Mouse (Mus musculus): ENCODE results near the gene Gm49661.
A peak's percentile ranks its signal among the peaks of the same experiment; 100 is the strongest.

The Gm49661 gene

DNA sequence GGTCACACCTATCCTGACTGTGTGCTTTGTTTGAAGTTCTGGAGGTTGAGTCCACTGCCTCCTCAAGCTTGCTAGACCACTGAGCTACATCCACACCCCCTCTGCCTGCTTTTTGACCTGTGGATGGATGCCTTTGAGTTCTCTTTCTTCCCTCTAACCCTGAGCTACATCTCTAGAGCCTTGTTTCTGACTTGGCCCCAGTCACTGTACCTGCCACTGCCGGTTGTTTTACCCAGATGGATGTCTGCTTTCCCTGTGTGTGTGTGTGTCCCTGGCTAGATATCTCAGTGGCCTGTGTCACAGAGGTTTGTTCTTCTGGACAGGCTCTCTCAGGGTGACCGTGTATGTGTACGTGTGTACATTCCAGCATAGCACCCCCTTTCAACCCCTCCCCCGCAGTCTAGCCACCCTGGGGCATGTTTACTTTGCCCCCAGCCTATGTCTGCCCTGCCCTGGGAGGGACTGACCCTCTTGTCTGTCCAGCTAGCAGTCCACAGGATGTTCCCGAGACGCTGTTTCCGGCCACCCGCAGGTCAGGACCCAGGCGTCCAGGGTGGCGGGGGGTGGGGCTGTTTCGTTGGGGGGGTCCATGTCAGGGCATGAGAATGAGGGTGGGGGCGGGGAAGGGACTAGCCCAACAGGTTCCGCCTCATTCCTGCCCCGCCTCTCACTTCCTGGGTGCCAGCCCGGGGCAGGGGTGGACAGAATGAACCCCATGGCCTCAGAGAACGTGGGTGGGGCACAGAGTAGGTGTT lies 15.2 kb upstream of the Gm49661 start:
- DNase-seq (ENCODE audit: low read depth, low spot score), result no peak

DNA sequence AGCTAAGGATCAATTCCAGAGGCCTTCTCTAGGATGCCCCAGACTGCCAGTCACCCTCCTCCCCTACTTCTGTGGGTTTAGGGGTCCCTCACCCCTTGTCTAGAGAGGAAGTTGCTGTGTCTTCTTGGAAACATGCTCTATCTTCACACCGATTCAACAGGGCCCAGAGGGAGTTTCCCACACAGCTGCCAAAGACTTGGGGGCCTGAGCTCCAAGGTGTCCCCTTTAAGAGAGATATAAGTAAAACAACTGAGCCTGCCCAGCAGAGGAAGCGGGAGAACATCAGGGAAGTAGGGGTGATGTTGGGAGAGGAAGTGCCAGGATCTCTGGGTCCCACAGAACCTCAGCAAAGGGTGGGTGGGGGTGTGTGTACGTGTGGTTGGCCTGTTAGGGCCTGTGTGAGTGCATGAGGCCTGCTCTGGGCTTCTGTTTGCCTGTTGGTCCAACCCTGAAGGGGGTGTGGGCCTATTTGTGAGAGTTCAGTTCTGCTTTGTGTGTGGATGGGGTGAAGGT lies 13.3 kb upstream of the Gm49661 start:
- DNase-seq (ENCODE audit: low read depth, low spot score), result no peak

DNA sequence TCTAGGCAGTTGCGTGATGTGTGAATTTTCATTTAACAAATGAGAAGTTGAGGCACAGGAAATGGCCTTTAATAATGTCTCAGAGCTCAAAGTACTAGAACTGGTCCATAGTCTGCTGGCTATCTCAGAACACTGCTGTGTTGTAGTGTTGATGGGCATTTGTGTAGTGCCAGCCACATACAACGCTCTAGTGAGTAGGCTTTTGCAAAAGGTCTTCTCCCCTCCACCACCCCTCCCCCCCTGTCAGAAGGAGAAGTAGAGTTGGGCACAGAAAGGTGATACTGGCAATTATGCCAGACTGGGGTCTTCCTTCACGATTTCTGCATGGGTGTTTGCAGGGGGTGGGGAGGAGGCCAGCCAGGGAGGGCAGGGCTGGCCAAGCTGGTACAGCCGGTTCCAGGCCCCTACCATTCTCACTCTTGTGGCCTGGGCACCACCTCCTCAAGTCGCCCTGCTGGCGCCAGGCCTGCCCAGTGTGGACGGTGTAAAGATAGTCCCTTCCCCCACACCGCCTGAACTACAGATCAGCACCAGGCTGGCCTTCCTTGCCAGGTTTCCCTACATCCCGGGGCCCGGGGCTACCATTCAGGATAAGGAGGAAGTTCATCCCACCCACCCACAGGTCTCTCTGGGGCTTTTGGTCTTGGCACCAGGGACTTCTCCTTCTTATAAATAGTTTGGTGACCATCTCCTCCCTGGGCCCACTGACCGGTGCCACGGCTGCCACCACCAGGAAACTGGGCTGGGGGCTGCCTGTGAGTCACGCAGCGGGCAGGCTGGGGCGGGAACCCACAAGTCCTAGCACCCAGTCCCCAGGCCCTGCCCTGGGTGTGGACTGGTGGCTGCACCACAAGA lies 12.6 kb upstream of the Gm49661 start:
- no peak for DNase-seq (ENCODE audit: low read depth, low spot score)

GRCm38 (mm10) chr8:84980622-84981358 lies 11.6 kb upstream of the Gm49661 start:
- peak; percentile 80 for DNase-seq (ENCODE audit: low read depth, low spot score)

- DNase-seq (ENCODE audit: low read depth, low spot score), result peak; percentile 93
Observed at GRCm38 (mm10) chr8:84979599-84980421, 10.6 kb upstream of the Gm49661 start.

- peak; percentile 99 for DNase-seq (ENCODE audit: low read depth, low spot score)
Observed at GRCm38 (mm10) chr8:84978248-84978940, 9.2 kb upstream of the Gm49661 start, which contains the start of gene Junb. Gene Junb, minus strand, starts transcription at chr8:84978718.

- no peak for DNase-seq (ENCODE audit: low read depth, low spot score)
Observed at GRCm38 (mm10) chr8:84977435-84978247, 8.4 kb upstream of the Gm49661 start.

DNA sequence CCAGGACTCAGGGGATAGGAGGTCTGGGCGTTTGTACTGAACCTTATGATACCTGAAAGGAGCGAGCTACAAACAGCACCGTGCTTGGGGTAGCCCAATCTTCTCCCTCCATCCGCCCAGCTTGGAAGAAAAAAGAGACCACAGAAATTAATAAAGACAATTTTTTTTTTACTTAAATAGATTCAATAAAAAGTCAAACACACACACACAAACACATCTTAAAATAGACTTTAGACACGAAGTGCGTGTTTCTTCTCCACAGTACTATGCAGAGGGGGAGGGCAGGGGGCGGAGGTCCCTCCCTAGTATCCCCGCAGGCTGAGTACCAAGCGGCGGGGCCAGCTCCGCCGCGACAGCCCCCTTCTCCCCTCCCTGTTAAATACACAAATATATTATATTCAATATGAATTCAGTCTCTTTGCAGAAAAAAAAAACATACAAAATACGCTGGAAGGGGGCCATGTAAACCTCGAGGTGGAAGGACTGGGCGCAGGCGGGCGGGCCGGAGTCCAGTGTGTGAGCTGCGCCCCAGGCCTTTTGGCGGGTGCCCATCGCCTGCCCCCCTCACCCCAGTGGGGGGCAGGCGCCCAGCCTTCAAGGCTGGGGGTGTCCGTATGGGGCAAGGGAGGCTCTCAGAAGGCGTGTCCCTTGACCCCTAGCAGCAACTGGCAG lies 7.7 kb upstream of the Gm49661 start:
- no peak for DNase-seq (ENCODE audit: low read depth, low spot score)

GRCm38 (mm10) chr8:84976031-84976762 lies 7.0 kb upstream of the Gm49661 start:
- DNase-seq (ENCODE audit: low read depth, low spot score), result peak; percentile 96

DNA sequence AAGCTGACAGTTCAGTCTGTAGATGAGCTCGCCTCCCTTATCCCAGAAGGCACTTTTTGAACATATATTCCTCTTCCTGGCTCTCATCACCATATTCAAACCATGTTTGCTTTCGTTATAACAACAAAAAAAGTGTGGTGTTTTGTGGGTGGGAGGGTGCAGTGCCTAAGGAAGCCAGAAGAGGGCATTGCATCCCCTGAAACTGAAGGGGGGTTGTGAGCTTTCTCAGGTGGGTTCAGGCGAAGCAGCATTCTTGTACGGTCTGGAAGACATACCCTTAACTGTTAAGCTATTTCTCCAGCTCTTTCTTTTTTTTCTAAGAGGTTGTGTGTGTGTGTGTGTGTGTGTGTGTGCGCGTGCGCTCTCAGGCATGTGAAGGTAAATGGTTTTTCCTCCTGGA lies 6.2 kb upstream of the Gm49661 start:
- no peak for DNase-seq (ENCODE audit: low read depth, low spot score)

DNA sequence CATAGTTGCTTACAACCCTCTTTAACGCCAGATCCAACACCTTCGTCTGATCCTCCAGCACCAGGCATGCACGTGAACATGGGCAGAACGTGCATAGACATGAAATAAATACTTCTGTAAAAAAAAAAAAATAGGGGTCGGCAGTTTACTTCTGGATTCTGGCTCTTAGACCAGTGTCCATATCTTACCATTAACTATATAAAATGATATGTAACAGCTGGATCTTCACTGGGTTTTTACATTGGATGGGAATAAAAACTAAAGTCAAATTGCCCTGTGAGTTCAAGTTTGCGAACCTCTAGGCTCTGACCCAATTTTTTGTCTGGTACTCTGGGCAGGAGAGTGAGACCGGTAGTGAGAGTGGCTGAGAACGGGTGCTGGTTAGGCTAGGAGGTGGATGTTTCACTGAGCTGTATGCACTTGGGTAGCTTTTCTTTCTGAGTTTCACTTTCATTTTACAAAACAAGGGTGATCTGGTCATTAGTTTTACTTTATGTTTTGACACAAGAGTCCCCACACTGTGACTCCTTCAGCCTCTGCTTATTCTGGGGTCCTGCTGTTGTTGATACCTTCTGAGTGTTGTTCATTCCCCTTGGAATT lies 5.4 kb upstream of the Gm49661 start:
- no peak for DNase-seq (ENCODE audit: low read depth, low spot score)

DNA sequence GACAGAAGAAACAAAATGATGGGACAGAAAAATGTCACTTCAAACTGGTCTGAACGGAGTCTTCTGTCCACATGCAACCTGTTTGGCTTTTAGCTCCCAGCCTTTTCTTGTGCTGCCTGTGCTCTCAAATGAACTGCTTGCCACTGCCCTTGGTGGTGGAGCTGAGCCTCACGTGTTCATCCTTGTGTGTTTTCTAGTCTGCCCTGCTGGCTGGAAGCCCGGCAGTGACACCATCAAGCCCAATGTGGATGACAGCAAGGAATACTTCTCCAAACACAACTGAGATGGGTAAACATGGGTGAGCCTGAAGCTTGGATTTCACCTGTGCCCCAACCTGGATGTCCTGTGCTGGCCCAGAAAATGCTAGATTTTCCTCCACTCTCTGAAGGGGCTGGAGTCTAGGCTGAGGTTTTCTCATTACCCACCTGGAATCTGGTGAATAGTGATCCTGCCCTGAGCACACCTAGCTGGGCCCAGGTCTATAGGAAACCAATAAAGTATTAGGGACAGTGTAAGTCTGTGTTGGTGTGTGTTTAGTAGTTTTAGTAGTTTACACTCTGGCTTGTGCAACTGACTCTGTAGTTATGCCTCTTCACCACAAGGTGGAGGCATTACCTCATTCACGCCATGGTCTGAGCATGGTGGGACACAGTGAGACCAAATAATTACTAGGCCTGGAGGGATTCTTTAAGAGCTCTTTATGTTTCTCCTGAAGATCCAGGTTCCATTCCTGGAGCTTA lies 4.7 kb upstream of the Gm49661 start:
- DNase-seq (ENCODE audit: low read depth, low spot score), result no peak

GRCm38 (mm10) chr8:84973079-84973478 lies 3.8 kb upstream of the Gm49661 start:
- DNase-seq (ENCODE audit: low read depth, low spot score), result no peak

- DNase-seq (ENCODE audit: low read depth, low spot score), result no peak
Observed at GRCm38 (mm10) chr8:84970913-84971312, 1.7 kb upstream of the Gm49661 start.

DNA sequence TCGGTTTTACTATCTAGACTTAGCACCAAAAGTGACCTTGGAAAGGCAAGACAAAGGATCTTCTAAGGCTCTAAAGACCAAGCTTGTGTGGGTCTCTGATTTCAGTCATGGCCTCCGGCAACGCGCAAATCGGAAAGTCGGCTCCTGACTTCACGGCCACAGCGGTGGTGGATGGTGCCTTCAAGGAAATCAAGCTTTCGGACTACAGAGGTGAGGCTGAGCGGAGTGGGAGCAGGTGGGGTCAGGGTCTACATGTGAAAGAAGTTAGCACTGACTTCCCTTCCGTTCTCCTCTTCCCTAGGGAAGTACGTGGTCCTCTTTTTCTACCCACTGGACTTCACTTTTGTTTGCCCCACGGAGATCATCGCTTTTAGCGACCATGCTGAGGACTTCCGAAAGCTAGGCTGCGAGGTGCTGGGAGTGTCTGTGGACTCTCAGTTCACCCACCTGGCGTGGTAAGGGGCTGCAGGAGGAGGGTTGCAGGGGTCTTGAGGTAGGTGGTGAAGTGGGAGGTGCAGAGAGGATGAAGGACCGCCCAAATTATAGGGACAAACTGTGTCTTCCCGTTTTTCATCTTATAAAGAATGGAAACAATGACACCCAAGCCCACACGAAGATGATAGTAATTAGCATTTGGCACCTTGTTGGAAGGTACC lies 1.0 kb upstream of the Gm49661 start:
- no peak for DNase-seq (ENCODE audit: low read depth, low spot score)

DNA sequence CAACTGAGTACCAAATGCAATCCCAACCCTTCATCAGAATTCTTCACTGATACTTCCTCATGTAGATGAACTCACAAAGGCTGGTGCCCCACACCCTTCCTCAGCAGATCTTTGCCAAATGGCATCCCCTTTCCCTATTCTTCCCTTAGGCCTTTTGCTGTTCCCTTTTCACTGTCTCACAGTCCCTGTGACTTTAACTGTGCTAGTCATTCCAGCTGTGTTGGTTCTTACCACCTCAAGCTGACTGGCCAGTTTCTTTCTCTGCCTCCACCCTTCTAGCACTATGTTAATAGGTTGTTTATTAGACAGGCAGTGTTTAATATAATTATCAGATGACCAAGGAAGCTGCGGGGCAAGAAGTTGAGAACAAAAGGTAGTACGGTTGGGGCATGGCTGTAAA lies 583 bp downstream of the Gm49661 start:
- no peak for DNase-seq (ENCODE audit: low read depth, low spot score)

All from skeletal muscle tissue, adult 2 months (tissue).